Mouse (Mus musculus) left cerebral cortex, postnatal 25 days (tissue): ENCODE data around the gene Kif21a. TPM values are rescaled to one million over a fixed set of nuclear protein-coding genes. Genes with fewer than 3 reads are reported as not detected.
A peak's percentile ranks its signal among the peaks of the same experiment; 100 is the strongest.

Experiments
- DNase-seq, 2 experiments: peaks; one replicate each; pipeline ENCODE4 v3.0.0; 2022; ENCODE audit warnings: low spot score in 2 of 2, mixed read lengths in 1 of 2
- intact Hi-C: fragments of 180-260 bp; cut with DNase I; formaldehyde crosslinking; loops from one replicate; pipeline ENCODE4 v1.15.1; 2025
- total RNA-seq, 2 experiments: library from RNA; stranded (reverse); gene quantifications; 2 replicates each; pipeline ENCODE4 v1.2.3; 2021

Gene Kif21a
- total RNA-seq, 2 experiments from 2014 or later, result 113 to 119 TPM

- no peak for DNase-seq
- intact Hi-C loops, result no loop called here
Observed at GRCm38 (mm10) chr15:90971914-90972767, 77.6 kb downstream of the Kif21a start.

- intact Hi-C loops, result no loop called here
- DNase-seq, result no peak
Observed at GRCm38 (mm10) chr15:90963320-90963719, 86.4 kb downstream of the Kif21a start.

- intact Hi-C loops, result no loop called here
- no peak for DNase-seq
Observed at GRCm38 (mm10) chr15:90962548-90962947, 87.2 kb downstream of the Kif21a start.

- no peak for DNase-seq
- intact Hi-C loops, result no loop called here
Observed at GRCm38 (mm10) chr15:90960831-90961554, 88.8 kb downstream of the Kif21a start.

- intact Hi-C loops, result no loop called here
- peak in 1 of 2 experiments; percentile 32 for DNase-seq
Observed at GRCm38 (mm10) chr15:90951383-90951782, 98.4 kb downstream of the Kif21a start.

- intact Hi-C loops, result no loop called here
- DNase-seq, result no peak
Observed at GRCm38 (mm10) chr15:90938469-90938868, 111.3 kb downstream of the Kif21a start.

- intact Hi-C loops, result no loop called here
- no peak for DNase-seq
Observed at GRCm38 (mm10) chr15:90935579-90935978, 114.2 kb downstream of the Kif21a start.

GRCm38 (mm10) chr15:90931451-90931850 is 118.3 kb downstream of the Kif21a start:
- intact Hi-C loops, result no loop called here
- peak in 1 of 2 experiments; percentile 76 for DNase-seq

- DNase-seq, result peak in 1 of 2 experiments; percentile 47
- intact Hi-C loops, result loop anchor here (2.0 to 10.0 kb wide), 4 partner anchors 77 to 1324 kb away; no protein-coding TSS in a partner anchor
Observed at GRCm38 (mm10) chr15:90929043-90929442, 120.7 kb downstream of the Kif21a start.

- intact Hi-C loops, result no loop called here
- no peak for DNase-seq
Observed at GRCm38 (mm10) chr15:90896480-90896879, 153.3 kb downstream of the Kif21a start.

- peak; percentile 47 to 48 for DNase-seq
Observed at GRCm38 (mm10) chr15:90887466-90887865, 162.3 kb downstream of the Kif21a start.

More at GRCm38 (mm10) chr15:90887466-90887865, 162.3 kb downstream of the Kif21a start:
- intact Hi-C loops, result no loop called here

Other genes with a start within 250 kb of the Kif21a start
- 10 to 100 TPM; 31.0 to 31.6 TPM for gene Abcd2, start 141.9 kb upstream of the Kif21a start, total RNA-seq
- gene CN725425, start 149.5 kb upstream of the Kif21a start, total RNA-seq, result not detected